8 mouse cellular contexts compared by ENCODE assay signal in genomic region chr19:29100874-29101542, GRCm38 (mm10). TPM values are rescaled to one million over a fixed set of nuclear protein-coding genes. Genes with fewer than 3 reads are reported as not detected.
DNase-seq lines count a peak whose midpoint lies in the region; ATAC-seq and TF ChIP-seq lines count a peak whose summit lies in the region.

TSS of gene Rcl1 (plus strand) at chr19:29101375.

- TF ChIP-seq POLR2A in lung, adult 2 months (IDR thresholded peaks at IDR 0.05; ENCODE audit: borderline replicate concordance, extremely low read depth, low read depth, low read length) = peak; percentile 88

- under 1% methylated on average over 57 of the region's 58 CpGs for WGBS in forebrain, embryonic 15.5 days
- WGBS in lung, adult 2 months = 0% methylated on average over 58 of the region's 58 CpGs

- no peaks in the 10 kb centered on the region for H3K36me3 ChIP-seq in forebrain, embryonic 15.5 days

- peak; percentile 100 for ATAC-seq in forebrain, embryonic 15.5 days (replicated peaks)
- peak; percentile 100 for ATAC-seq in neutrophil, adult 5-6 weeks (ENCODE audit: extremely low read depth, insufficient number of reproducible peaks, low FRiP score, poor library complexity, severe bottlenecking)

- H3K4me3 ChIP-seq in forebrain, embryonic 15.5 days = peak within 1 kb of the TSS; percentile 88
- H3K4me3 ChIP-seq in lung, adult 2 months (replicated peaks; ENCODE audit: extremely low read depth, low read depth, low read length) = peak within 1 kb of the TSS; percentile 76

- peak; percentile 96 for DNase-seq in ES-CJ7 (ENCODE audit: low read depth, low spot score)
- peak; percentile 92 for DNase-seq in cerebellum, adult 11 months
- peak; percentile 94 for DNase-seq in heart, postnatal 25 days (ENCODE audit: low spot score)
- DNase-seq in layer of hippocampus, adult 18-20 months (ENCODE audit: low spot score in 2 of 2) = peak; percentile 94 to 97
- peak; percentile 91 for DNase-seq in lung, adult 2 months
- peak; percentile 92 to 94 for DNase-seq in thymus, adult 18-20 months

- H3K4me2 ChIP-seq in forebrain, embryonic 15.5 days (replicated peaks) = peak within 1 kb of the TSS; percentile 80

- peak within 1 kb of the TSS; percentile 70 for H3K9ac ChIP-seq in forebrain, embryonic 15.5 days (replicated peaks)

- intact Hi-C loops in heart, postnatal 25 days (cut with DNase I) = loop anchor here (5.0 kb wide), 2 partner anchors 34 to 151 kb away; partner anchors contain the start of gene Jak2

- H3K27ac ChIP-seq in forebrain, embryonic 15.5 days (replicated peaks) = peak within 1 kb of the TSS; percentile 57

- H3K27me3 ChIP-seq in forebrain, embryonic 15.5 days = no peaks in the 10 kb centered on the region

- peaks cover 14% of the 10 kb centered on the region for H3K4me1 ChIP-seq in forebrain, embryonic 15.5 days
- H3K4me1 ChIP-seq in lung, adult 2 months (ENCODE audit: control insufficient read depth, insufficient read depth, low read length) = peaks cover 4% of the 10 kb centered on the region; the same call in 1 of the 2 replicates

- no peaks in the 10 kb centered on the region for H3K9me3 ChIP-seq in forebrain, embryonic 15.5 days

- TF ChIP-seq CTCF in lung, adult 2 months (IDR thresholded peaks at IDR 0.05; ENCODE audit: insufficient read depth, low read length) = no peak

RNA-seq across cellular contexts. Expression of gene Rcl1, which starts in this region (rescaled TPM):
- polyA plus RNA-seq in forebrain, embryonic 15.5 days (2015; fragmentation: Nextera tagmentation; extraction: Ambion mirVana) = 36.4 and 37.0 TPM in 2 replicates
- total RNA-seq in heart, postnatal 25 days (2021) = 1 to 10 TPM; 4.7 to 5.7 TPM
- total RNA-seq in layer of hippocampus, adult 18-20 months (2021) = 10 to 100 TPM; 21.9 to 22.3 TPM
- polyA plus RNA-seq in lung, adult 2 months (2012; rRNA removed) = 12.3 and 14.1 TPM in 2 replicates
- 14.1 and 15.2 TPM in 2 replicates for total RNA-seq in neutrophil, adult 5-6 weeks (2017)

Comparison
In these comparisons a context has a peak if more than half of its experiments do, and no peak if none do; other contexts are left out.
1. Peak in every context shown above with its lines: DNase-seq, ATAC-seq, H3K4me3 ChIP-seq and H3K27ac ChIP-seq.